Mouse (Mus musculus) gastrocnemius, postnatal 4 days (tissue): ENCODE data around the gene Vtcn1. TPM values are rescaled to one million over a fixed set of nuclear protein-coding genes. Genes with fewer than 3 reads are reported as not detected.

Experiments
- DNase-seq, 2 experiments: peaks; one replicate each; pipeline ENCODE4 v3.0.0; 2021 to 2022; ENCODE audit warnings: low spot score in 2 of 2, mixed read lengths in 2 of 2
- total RNA-seq, 2 experiments: library from RNA; stranded (reverse); gene quantifications; 2 replicates each; pipeline ENCODE4 v1.2.3; 2021

Vtcn1 gene
- total RNA-seq, 2 experiments from 2014 or later, result 0.18 TPM; not detected in 1

- peak in 1 of 2 experiments; percentile 15 for DNase-seq
Observed at GRCm38 (mm10) chr3:100850468-100850867, 25.2 kb downstream of the Vtcn1 start.

- no peak for DNase-seq
Observed at GRCm38 (mm10) chr3:100856050-100856815, 31.0 kb downstream of the Vtcn1 start.

- no peak for DNase-seq
Observed at GRCm38 (mm10) chr3:100857139-100857538, 31.9 kb downstream of the Vtcn1 start.

GRCm38 (mm10) chr3:100858334-100859002 is 33.2 kb downstream of the Vtcn1 start:
- no peak for DNase-seq

- DNase-seq, result no peak
Observed at GRCm38 (mm10) chr3:100861307-100862303, 36.3 kb downstream of the Vtcn1 start.

GRCm38 (mm10) chr3:100866946-100867345 is 41.7 kb downstream of the Vtcn1 start:
- DNase-seq, result no peak

- DNase-seq, result no peak
Observed at GRCm38 (mm10) chr3:100877057-100877456, 51.8 kb downstream of the Vtcn1 start.

- no peak for DNase-seq
Observed at GRCm38 (mm10) chr3:100881403-100881802, 56.1 kb downstream of the Vtcn1 start.

- no peak for DNase-seq
Observed at GRCm38 (mm10) chr3:100881843-100882634, 56.8 kb downstream of the Vtcn1 start.

- DNase-seq, result no peak
Observed at GRCm38 (mm10) chr3:100889234-100889633, 64.0 kb downstream of the Vtcn1 start.

GRCm38 (mm10) chr3:100890406-100890805 is 65.1 kb downstream of the Vtcn1 start:
- DNase-seq, result no peak

- no peak for DNase-seq
Observed at GRCm38 (mm10) chr3:100892383-100893335, 67.4 kb downstream of the Vtcn1 start.

GRCm38 (mm10) chr3:100895500-100895899 is 70.2 kb downstream of the Vtcn1 start:
- DNase-seq, result no peak

- DNase-seq, result no peak
Observed at GRCm38 (mm10) chr3:100906128-100906527, 80.9 kb downstream of the Vtcn1 start.

- no peak for DNase-seq
Observed at GRCm38 (mm10) chr3:100906916-100907315, 81.7 kb downstream of the Vtcn1 start.

GRCm38 (mm10) chr3:100908594-100908993 is 83.3 kb downstream of the Vtcn1 start:
- no peak for DNase-seq

- DNase-seq, result no peak
Observed at GRCm38 (mm10) chr3:100910621-100911020, 85.4 kb downstream of the Vtcn1 start.

GRCm38 (mm10) chr3:100911026-100911425 is 85.8 kb downstream of the Vtcn1 start:
- DNase-seq, result no peak

GRCm38 (mm10) chr3:100911498-100912213 is 86.4 kb downstream of the Vtcn1 start:
- DNase-seq, result no peak
